Mouse (Mus musculus): Measurements from ENCODE around the gene Scn8a.

GRCm38 (mm10) chr15:101042613-101043012 is 173.0 kb downstream of the Scn8a start:
- peak; percentile 68 for TF ChIP-seq CTCF (IDR thresholded peaks at IDR 0.05; ENCODE audit: low read depth)
- TF ChIP-seq EP300 (IDR thresholded peaks at IDR 0.05; ENCODE audit: low read depth): no peak
